Mouse (Mus musculus): ENCODE measurements around the gene Ccdc77. TPM values are rescaled to one million over a fixed set of nuclear protein-coding genes. Genes with fewer than 3 reads are reported as not detected.

Gene Ccdc77
- polyA plus RNA-seq, 1 experiment from 2014 or later: 16.7 TPM

DNA sequence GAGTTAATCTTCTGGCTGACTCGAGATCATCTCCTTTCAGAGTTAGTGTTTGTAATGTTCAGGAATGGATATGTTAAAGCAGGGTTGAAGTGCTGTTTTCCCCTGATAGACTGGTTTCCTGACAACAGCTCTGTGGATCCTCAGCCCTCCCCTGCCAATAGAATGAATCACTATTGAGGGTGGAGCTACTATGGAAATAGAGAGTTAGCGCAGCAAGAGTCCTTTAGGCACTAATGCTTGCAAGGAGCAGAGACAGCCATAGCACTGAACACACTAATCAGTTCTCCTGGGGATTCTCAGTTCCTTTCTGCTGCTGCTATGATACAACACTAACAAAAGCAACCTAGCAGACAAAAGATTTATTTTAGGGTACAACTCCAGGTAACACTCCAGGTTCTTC lies 43.8 kb downstream of the Ccdc77 start:
- H3K9me3 ChIP-seq (replicated peaks; ENCODE audit: control insufficient read depth, low read length): no peaks in the 10 kb centered on the region
- ATAC-seq (ENCODE audit: low read depth): no peak
- H3K4me2 ChIP-seq (ENCODE audit: low read depth, low read length): no peak overlapping the region
- H3K27me3 ChIP-seq (ENCODE audit: control insufficient read depth, insufficient read depth, low read depth, low read length): no peaks in the 10 kb centered on the region
- H3K9ac ChIP-seq (ENCODE audit: low read depth, low read length): no peak overlapping the region
- peaks cover 14% of the 10 kb centered on the region for H3K36me3 ChIP-seq (ENCODE audit: control insufficient read depth, insufficient read depth)
- no peak overlapping the region for H3K4me3 ChIP-seq (ENCODE audit: low read depth, low read length)
- H3K4me1 ChIP-seq (ENCODE audit: control insufficient read depth, low read depth, low read length): no peaks in the 10 kb centered on the region
- WGBS (ENCODE audit: insufficient replicate concordance): 56% methylated on average over 2 of the region's 2 CpGs
- no peak overlapping the region for H3K27ac ChIP-seq (ENCODE audit: low read length)

DNA sequence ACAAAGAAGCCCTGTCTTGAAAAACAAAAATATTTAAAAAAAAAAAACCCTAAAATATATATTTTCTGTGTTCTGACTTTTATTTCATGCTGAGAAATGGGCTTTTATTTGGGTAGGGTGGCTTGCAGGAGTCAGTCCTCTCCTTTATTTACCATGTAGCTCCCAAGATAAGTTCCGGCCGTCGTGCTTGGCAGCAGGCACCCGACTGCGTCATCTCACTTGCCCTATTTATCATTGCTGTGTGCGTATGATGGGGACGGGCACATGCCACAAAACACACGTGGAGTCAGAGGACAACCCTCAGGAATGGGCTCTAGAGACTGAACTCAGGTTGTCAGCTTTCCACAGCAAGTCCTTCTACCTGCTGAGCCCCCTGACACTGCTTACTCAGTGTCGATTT lies 45.0 kb downstream of the Ccdc77 start:
- Histone ChIP-seq H3K4me3 (ENCODE audit: low read depth, low read length) (no peak overlapping the region), H3K27me3 (ENCODE audit: control insufficient read depth, insufficient read depth, low read depth, low read length) (no peaks in the 10 kb centered on the region), H3K4me1 (ENCODE audit: control insufficient read depth, low read depth, low read length) (no peaks in the 10 kb centered on the region), H3K4me2 (ENCODE audit: low read depth, low read length) (no peak overlapping the region), H3K36me3 (ENCODE audit: control insufficient read depth, insufficient read depth) (peaks cover 4% of the 10 kb centered on the region; the same call in 1 of the 2 replicates), H3K9me3 (replicated peaks; ENCODE audit: control insufficient read depth, low read length) (no peaks in the 10 kb centered on the region), H3K9ac (ENCODE audit: low read depth, low read length) (no peak overlapping the region), H3K27ac (ENCODE audit: low read length) (no peak overlapping the region)
- 70% methylated on average over 9 of the region's 9 CpGs for WGBS (ENCODE audit: insufficient replicate concordance)
- no peak for ATAC-seq (ENCODE audit: low read depth)

DNA sequence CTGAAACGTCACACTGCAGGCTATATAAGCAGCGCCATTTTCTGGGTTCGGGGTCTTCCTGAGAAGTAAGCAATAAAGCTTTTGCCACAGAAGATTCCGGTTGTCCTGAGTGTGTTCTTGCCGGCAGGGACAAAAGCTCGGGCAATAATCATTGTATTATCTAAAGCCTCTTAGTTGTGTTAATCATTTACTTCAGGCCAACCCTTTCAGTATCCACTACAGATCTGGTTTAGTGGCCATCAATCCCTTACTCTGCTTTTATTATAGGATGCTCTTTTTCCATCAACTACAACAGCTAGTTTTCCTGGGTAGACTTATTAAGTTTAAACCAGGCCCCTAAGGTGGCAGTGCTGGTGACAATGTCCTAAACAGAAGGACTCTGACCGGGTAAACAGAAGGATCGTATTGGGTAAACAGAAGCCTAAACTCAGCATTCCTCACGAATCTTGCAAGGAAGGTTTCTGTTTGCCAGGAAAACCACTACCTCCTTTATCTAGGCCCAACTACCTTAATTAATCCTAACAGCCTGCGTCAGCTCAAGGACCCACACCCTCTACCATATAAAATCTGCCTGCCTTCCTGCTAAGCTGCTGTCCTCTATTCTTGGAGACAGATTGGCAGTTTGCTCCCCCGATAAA lies 45.8 kb downstream of the Ccdc77 start:
- 57% methylated on average over 11 of the region's 11 CpGs for WGBS (ENCODE audit: insufficient replicate concordance)
- Histone ChIP-seq H3K36me3 (ENCODE audit: control insufficient read depth, insufficient read depth) (no peaks in the 10 kb centered on the region), H3K4me3 (ENCODE audit: low read depth, low read length) (no peak overlapping the region), H3K27ac (ENCODE audit: low read length) (no peak overlapping the region), H3K4me2 (ENCODE audit: low read depth, low read length) (no peak overlapping the region), H3K9ac (ENCODE audit: low read depth, low read length) (no peak overlapping the region), H3K27me3 (ENCODE audit: control insufficient read depth, insufficient read depth, low read depth, low read length) (no peaks in the 10 kb centered on the region), H3K4me1 (ENCODE audit: control insufficient read depth, low read depth, low read length) (no peaks in the 10 kb centered on the region), H3K9me3 (replicated peaks; ENCODE audit: control insufficient read depth, low read length) (no peaks in the 10 kb centered on the region)
- ATAC-seq (ENCODE audit: low read depth): no peak

DNA sequence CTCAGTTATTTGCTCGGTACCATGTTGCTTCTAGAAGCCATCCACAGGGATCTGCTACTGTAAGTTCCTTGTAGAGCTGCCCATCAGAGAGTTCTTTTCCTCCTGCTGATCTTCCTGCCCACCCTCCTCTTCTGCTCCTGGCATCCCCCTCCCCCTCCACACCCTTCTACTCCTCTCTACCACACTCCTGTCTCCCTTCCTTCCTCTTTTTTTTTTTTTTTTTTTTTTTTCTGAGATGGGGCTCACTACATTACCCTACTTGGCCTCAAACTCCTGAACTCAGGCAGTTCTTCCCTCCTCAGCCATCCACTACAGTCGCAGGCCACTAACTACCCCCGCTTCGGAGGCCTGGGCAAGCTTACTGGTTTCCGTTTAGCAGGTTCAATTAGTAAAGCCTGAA lies 51.7 kb downstream of the Ccdc77 start:
- Histone ChIP-seq H3K27ac (ENCODE audit: low read length) (no peak overlapping the region), H3K36me3 (ENCODE audit: control insufficient read depth, insufficient read depth) (no peaks in the 10 kb centered on the region), H3K27me3 (ENCODE audit: control insufficient read depth, insufficient read depth, low read depth, low read length) (no peaks in the 10 kb centered on the region), H3K4me2 (ENCODE audit: low read depth, low read length) (no peak overlapping the region), H3K4me3 (ENCODE audit: low read depth, low read length) (no peak overlapping the region), H3K4me1 (ENCODE audit: control insufficient read depth, low read depth, low read length) (no peaks in the 10 kb centered on the region), H3K9ac (ENCODE audit: low read depth, low read length) (no peak overlapping the region), H3K9me3 (replicated peaks; ENCODE audit: control insufficient read depth, low read length) (no peaks in the 10 kb centered on the region)
- WGBS (ENCODE audit: insufficient replicate concordance): 24% methylated on average over 5 of the region's 5 CpGs
- no peak for ATAC-seq (ENCODE audit: low read depth)

DNA sequence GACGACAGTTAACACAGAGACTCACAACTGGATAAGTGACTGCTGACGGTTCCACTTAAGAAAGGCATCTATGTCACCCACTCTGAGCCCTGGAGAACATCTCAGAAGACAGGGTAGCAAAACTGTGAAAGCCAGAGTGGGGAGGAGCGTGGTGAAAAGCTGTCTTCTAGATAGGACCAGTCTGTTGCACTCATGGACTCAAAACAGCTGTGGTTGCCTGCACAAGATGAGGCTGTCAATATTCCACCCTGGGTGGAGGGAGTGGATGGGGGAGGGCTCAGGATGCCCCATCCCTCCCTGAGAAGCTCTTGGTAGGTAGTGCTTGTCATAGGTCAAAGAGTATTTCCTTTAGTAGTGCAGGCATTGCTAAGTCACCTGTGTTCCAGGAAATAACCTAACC lies 54.4 kb downstream of the Ccdc77 start:
- Histone ChIP-seq H3K27me3 (ENCODE audit: control insufficient read depth, insufficient read depth, low read depth, low read length) (no peaks in the 10 kb centered on the region), H3K9ac (ENCODE audit: low read depth, low read length) (no peak overlapping the region), H3K4me3 (ENCODE audit: low read depth, low read length) (no peak overlapping the region), H3K4me1 (ENCODE audit: control insufficient read depth, low read depth, low read length) (no peaks in the 10 kb centered on the region), H3K9me3 (replicated peaks; ENCODE audit: control insufficient read depth, low read length) (no peaks in the 10 kb centered on the region), H3K27ac (ENCODE audit: low read length) (no peak overlapping the region), H3K4me2 (ENCODE audit: low read depth, low read length) (no peak overlapping the region), H3K36me3 (ENCODE audit: control insufficient read depth, insufficient read depth) (no peaks in the 10 kb centered on the region)
- ATAC-seq (ENCODE audit: low read depth): no peak
- WGBS (ENCODE audit: insufficient replicate concordance): 46% methylated on average over 3 of the region's 3 CpGs

DNA sequence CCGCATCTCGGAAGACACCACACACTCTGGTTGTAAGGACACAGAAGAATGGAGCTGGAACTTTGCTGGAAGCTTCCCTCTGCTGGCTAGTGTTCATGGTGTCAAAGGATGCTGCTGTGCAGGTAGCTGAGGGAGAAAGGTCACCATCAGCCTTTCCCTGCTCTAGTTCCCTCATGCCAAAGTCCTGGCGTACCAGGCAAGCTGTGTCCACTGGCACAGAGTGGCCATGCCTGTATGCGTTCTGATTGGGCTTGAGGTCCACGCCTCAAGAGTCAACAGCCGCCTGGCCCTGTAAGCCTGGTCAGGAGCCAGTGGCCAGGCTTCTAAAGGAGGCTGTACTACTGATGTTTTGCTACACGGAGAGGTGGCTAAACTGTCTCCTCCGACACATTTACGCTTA lies 54.8 kb downstream of the Ccdc77 start:
- no peak for ATAC-seq (ENCODE audit: low read depth)
- no peak overlapping the region for H3K9ac ChIP-seq (ENCODE audit: low read depth, low read length)

DNA sequence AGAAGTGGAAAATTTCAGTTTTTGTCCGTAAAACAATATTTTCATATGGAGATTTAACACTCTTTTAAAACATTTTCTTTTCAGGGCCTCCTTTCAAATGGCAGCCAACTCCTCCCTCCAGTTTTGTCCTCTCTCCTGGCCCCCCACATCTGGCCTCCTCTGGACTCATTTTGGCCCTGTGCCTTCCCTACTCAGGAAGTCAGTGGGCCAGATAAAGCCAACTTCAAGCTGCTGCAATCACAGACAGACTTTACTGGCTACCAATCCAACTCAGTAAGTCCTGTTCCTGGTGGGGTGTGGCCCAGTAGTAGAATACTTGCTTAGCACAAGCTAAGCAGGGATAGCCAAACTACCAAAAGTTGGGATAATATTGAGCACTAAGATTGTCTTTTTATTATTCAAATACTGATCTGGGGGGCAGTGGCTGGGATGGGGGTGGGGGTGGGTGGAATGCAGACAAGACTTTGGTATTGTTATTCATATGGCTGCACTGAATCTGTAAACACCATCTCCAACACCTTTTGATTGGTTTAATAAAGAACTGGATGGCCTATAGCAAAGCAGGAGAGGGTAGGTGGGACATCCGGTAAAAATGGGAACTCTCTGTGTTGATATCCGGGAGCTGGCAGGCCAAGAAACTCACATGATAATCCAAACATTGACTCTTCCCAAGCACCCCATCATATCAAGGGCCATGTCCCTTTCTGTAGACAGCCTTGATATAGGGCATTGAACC lies 57.1 kb downstream of the Ccdc77 start:
- WGBS (ENCODE audit: insufficient replicate concordance): 67% methylated on average over 3 of the region's 3 CpGs
- Histone ChIP-seq H3K4me3 (ENCODE audit: low read depth, low read length) (no peak overlapping the region), H3K9ac (ENCODE audit: low read depth, low read length) (no peak overlapping the region), H3K4me2 (ENCODE audit: low read depth, low read length) (no peak overlapping the region), H3K36me3 (ENCODE audit: control insufficient read depth, insufficient read depth) (no peaks in the 10 kb centered on the region), H3K9me3 (replicated peaks; ENCODE audit: control insufficient read depth, low read length) (no peaks in the 10 kb centered on the region), H3K27ac (ENCODE audit: low read length) (no peak overlapping the region), H3K4me1 (ENCODE audit: control insufficient read depth, low read depth, low read length) (no peaks in the 10 kb centered on the region), H3K27me3 (ENCODE audit: control insufficient read depth, insufficient read depth, low read depth, low read length) (peaks cover 8% of the 10 kb centered on the region)
- ATAC-seq (ENCODE audit: low read depth): no peak

More for the DNA sequence above, 54.8 kb downstream of the Ccdc77 start:
- Histone ChIP-seq H3K27me3 (ENCODE audit: control insufficient read depth, insufficient read depth, low read depth, low read length) (no peaks in the 10 kb centered on the region), H3K4me3 (ENCODE audit: low read depth, low read length) (no peak overlapping the region), H3K4me1 (ENCODE audit: control insufficient read depth, low read depth, low read length) (no peaks in the 10 kb centered on the region), H3K9me3 (replicated peaks; ENCODE audit: control insufficient read depth, low read length) (no peaks in the 10 kb centered on the region), H3K27ac (ENCODE audit: low read length) (no peak overlapping the region), H3K36me3 (ENCODE audit: control insufficient read depth, insufficient read depth) (no peaks in the 10 kb centered on the region), H3K4me2 (ENCODE audit: low read depth, low read length) (no peak overlapping the region)
- WGBS (ENCODE audit: insufficient replicate concordance): 75% methylated on average over 9 of the region's 9 CpGs

DNA sequence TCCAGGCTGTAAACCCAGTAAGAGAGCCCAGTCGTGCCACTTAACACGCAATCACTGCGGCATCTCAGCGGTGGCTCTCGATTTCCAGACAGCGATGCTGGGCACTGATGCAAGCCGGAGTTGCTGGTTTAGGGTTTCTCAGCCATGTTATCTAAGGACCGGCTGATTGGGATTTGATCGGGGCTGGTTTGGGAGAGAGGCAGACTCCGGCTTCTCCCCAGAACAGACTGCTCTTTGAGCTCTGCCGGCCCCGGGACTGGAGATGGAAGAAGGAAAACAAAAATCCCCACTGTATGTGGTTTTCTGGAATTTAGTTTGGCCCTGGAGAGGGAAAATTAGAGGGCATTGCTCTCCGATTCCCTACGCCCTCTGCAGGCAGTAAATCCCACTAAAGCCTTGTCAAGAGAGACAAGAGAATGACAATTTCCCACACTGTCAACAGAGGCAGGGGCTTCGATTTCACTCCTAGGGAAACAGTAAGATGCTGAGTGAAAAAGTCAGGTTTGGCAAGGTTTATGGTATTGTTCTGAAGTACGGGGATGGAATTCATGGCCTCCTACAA lies 61.3 kb downstream of the Ccdc77 start:
- Histone ChIP-seq H3K9ac (ENCODE audit: low read depth, low read length) (no peak overlapping the region), H3K27me3 (ENCODE audit: control insufficient read depth, insufficient read depth, low read depth, low read length) (peaks cover 11% of the 10 kb centered on the region), H3K36me3 (ENCODE audit: control insufficient read depth, insufficient read depth) (no peaks in the 10 kb centered on the region), H3K4me1 (ENCODE audit: control insufficient read depth, low read depth, low read length) (no peaks in the 10 kb centered on the region), H3K4me3 (ENCODE audit: low read depth, low read length) (no peak overlapping the region), H3K4me2 (ENCODE audit: low read depth, low read length) (no peak overlapping the region), H3K27ac (ENCODE audit: low read length) (no peak overlapping the region), H3K9me3 (replicated peaks; ENCODE audit: control insufficient read depth, low read length) (no peaks in the 10 kb centered on the region)
- ATAC-seq (ENCODE audit: low read depth): no peak
- 32% methylated on average over 16 of the region's 16 CpGs for WGBS (ENCODE audit: insufficient replicate concordance)

DNA sequence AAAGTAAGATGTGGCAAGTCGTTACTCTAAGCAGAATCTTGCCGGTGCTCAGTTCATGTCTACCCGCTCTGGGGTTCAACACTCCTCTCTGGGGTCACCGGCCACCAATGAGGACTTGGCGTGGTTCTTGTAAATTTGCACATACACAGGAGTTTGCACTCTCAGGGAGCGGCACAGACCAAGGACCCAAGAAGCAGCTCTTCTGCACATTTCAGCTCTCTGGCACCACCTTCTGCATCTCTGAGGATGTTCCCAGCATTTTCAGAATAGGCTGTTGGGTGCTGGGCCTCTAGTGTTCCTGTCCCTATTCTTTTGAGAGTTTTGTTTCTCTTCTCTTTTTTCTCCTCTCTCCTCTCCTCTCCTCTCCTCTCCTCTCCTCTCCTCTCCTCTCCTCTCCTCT lies 63.0 kb downstream of the Ccdc77 start:
- peaks cover 11% of the 10 kb centered on the region for H3K27me3 ChIP-seq (ENCODE audit: control insufficient read depth, insufficient read depth, low read depth, low read length)
- H3K4me1 ChIP-seq (ENCODE audit: control insufficient read depth, low read depth, low read length): no peaks in the 10 kb centered on the region
- no peak for ATAC-seq (ENCODE audit: low read depth)
- H3K9me3 ChIP-seq (replicated peaks; ENCODE audit: control insufficient read depth, low read length): no peaks in the 10 kb centered on the region
- H3K4me2 ChIP-seq (ENCODE audit: low read depth, low read length): no peak overlapping the region
- H3K36me3 ChIP-seq (ENCODE audit: control insufficient read depth, insufficient read depth): no peaks in the 10 kb centered on the region
- whole genome bisulfite sequencing (ENCODE audit: insufficient replicate concordance): 27% methylated on average over 6 of the region's 6 CpGs
- H3K27ac ChIP-seq (ENCODE audit: low read length): no peak overlapping the region
- H3K9ac ChIP-seq (ENCODE audit: low read depth, low read length): no peak overlapping the region
- H3K4me3 ChIP-seq (ENCODE audit: low read depth, low read length): no peak overlapping the region
